Mouse (Mus musculus) lung, postnatal 0 days (tissue): ENCODE data around the gene Wwtr1. TPM values are rescaled to one million over a fixed set of nuclear protein-coding genes. Genes with fewer than 3 reads are reported as not detected.

Source experiments
- ATAC-seq: fragments of 200-750 bp; cut with Nextera tagmentation; 2 replicates; pipeline ENCODE4 v1.8.0; 2017; ENCODE audit warnings: moderate library complexity
- DNase-seq: peaks from one replicate; pipeline ENCODE4 v3.0.0-alpha.2; 2016; ENCODE audit warnings: low spot score
- H3K27ac ChIP-seq: fragments of 300-500 bp; sonication (generic); 2 replicates; pipeline ENCODE4 v1.5.1; 2014; ENCODE audit warnings: antibody characterized with exemption, mild to moderate bottlenecking, low read length, mixed read lengths
- H3K27me3 ChIP-seq: fragments of 300-500 bp; sonication (generic); replicated peaks from 2 replicates; pipeline ENCODE4 v1.6.1; 2014; ENCODE audit warnings: low read length, mixed read lengths; ENCODE audit not compliant: insufficient read depth
- H3K36me3 ChIP-seq: fragments of 300-500 bp; sonication (generic); 2 replicates; pipeline ENCODE4 v1.6.1; 2014; ENCODE audit warnings: low read length, mixed read lengths; ENCODE audit not compliant: insufficient read depth
- H3K4me1 ChIP-seq: fragments of 300-500 bp; sonication (generic); 2 replicates; pipeline ENCODE4 v1.6.1; 2014; ENCODE audit warnings: antibody characterized with exemption, low read depth, low read length, mixed read lengths; ENCODE audit not compliant: insufficient read depth
- H3K4me2 ChIP-seq: fragments of 300-500 bp; sonication (generic); replicated peaks from 2 replicates; pipeline ENCODE4 v1.6.1; 2014; ENCODE audit warnings: low read depth, mild to moderate bottlenecking, low read length, moderate library complexity, mixed read lengths
- H3K4me3 ChIP-seq: fragments of 300-500 bp; sonication (generic); 2 replicates; pipeline ENCODE4 v1.5.1; 2014; ENCODE audit warnings: low read depth, low read length
- H3K9ac ChIP-seq: fragments of 300-500 bp; sonication (generic); replicated peaks from 2 replicates; pipeline ENCODE4 v1.6.1; 2014; ENCODE audit warnings: low read depth, mild to moderate bottlenecking
- H3K9me3 ChIP-seq: fragments of 300-500 bp; sonication (generic); 2 replicates; pipeline ENCODE4 v1.6.1; 2016; ENCODE audit warnings: low read length, mixed read lengths
- CTCF ChIP-seq: IDR thresholded peaks from 2 replicates; pipeline ENCODE4 v1.5.1; 2016; ENCODE audit warnings: antibody characterized with exemption, mild to moderate bottlenecking
- EP300 ChIP-seq: IDR thresholded peaks from 2 replicates; pipeline ENCODE4 v1.6.1; 2016; ENCODE audit warnings: antibody characterized with exemption, mild to moderate bottlenecking, control low read depth
- WGBS: fragments of 180-500 bp; shearing (Covaris S2); extraction: QIAGEN DNeasy Blood & Tissue Kit; methylation state at CpG from one replicate; pipeline ENCODE4 v1.1.7; 2014; 5-methylcytosine and 5-hydroxymethylcytosine counted together
- polyA plus RNA-seq: library from polyadenylated mRNA; unstranded; fragments of >200 nt; fragmentation: Nextera tagmentation; extraction: Ambion mirVana; gene quantifications from 2 replicates; pipeline ENCODE4 v1.2.1, GENCODE M21; 2015

Gene Wwtr1
- polyA plus RNA-seq, 1 experiment from 2014 or later: 53.6 TPM

DNA sequence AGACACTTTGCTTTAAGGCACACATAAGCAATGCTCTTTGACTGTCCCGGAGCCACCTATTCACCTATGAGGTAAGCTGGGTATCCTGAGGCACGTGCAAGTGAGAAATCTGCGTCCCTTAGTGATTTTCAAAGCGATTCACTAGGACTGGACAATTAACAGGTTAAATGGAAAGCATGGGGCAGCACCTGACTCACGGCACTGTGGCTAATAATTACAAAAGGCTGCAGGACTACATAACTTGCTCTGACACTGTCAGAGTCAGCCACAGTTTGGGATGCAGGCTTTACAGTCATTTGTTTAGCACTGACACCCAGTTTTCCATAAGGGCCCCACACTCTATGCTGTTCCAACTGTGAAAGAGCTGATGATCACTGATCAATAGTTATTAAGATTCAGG lies 9.1 kb downstream of the Wwtr1 start:
- 54% methylated on average over 5 of the region's 5 CpGs for WGBS
- Histone ChIP-seq H3K27me3 (no peaks in the 10 kb centered on the region), H3K4me2 (no peak overlapping the region), H3K9ac (no peak overlapping the region), H3K4me3 (no peak overlapping the region), H3K27ac (no peak overlapping the region), H3K36me3 (no peaks in the 10 kb centered on the region), H3K4me1 (no peaks in the 10 kb centered on the region; the same call in 1 of the 2 replicates), H3K9me3 (no peaks in the 10 kb centered on the region)
- no peak for TF ChIP-seq EP300
- no peak for TF ChIP-seq CTCF
- peak; percentile 28 for DNase-seq
- no peak for ATAC-seq

GRCm38 (mm10) chr3:57563627-57564026 lies 12.1 kb downstream of the Wwtr1 start:
- Histone ChIP-seq H3K4me1 (no peaks in the 10 kb centered on the region; the same call in 1 of the 2 replicates), H3K4me2 (no peak overlapping the region), H3K27ac (no peak overlapping the region), H3K36me3 (no peaks in the 10 kb centered on the region), H3K27me3 (no peaks in the 10 kb centered on the region), H3K9ac (no peak overlapping the region), H3K9me3 (no peaks in the 10 kb centered on the region), H3K4me3 (no peak overlapping the region)
- ATAC-seq (no peak), DNase-seq (no peak)
- WGBS: 67% methylated on average over 5 of the region's 5 CpGs
- TF ChIP-seq CTCF: no peak
- TF ChIP-seq EP300: no peak

GRCm38 (mm10) chr3:57562996-57563506 lies 12.7 kb downstream of the Wwtr1 start:
- Histone ChIP-seq H3K9me3 (no peaks in the 10 kb centered on the region), H3K4me2 (no peak overlapping the region), H3K4me1 (no peaks in the 10 kb centered on the region; the same call in 1 of the 2 replicates), H3K9ac (no peak overlapping the region), H3K27ac (no peak overlapping the region), H3K4me3 (no peak overlapping the region), H3K36me3 (no peaks in the 10 kb centered on the region), H3K27me3 (no peaks in the 10 kb centered on the region)
- ATAC-seq (peak; percentile 55; the same call in 1 of the 2 replicates), DNase-seq (peak; percentile 38)
- TF ChIP-seq CTCF (no peak), EP300 (no peak)
- 75% methylated on average over 6 of the region's 6 CpGs for WGBS

DNA sequence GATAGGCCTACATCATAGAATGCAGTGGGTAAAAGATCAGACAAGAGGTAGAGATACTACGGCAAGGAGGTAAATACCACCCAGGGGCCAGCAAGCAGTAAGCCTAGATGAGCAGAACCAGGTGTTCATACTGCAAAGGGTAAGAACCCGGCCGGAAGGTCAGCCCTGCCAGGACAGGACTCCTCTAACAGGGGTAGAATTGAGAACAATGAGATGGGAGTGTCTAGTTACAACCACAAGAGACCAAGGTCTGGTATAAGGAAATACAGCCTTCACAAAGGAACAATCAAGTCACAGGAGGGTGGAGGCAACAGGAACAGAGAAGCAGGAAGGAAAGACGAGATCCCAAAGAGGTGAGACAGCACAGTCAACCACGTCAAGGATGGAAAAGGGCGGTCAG lies 16.9 kb downstream of the Wwtr1 start:
- Histone ChIP-seq H3K4me2 (no peak overlapping the region), H3K36me3 (no peaks in the 10 kb centered on the region), H3K27me3 (no peaks in the 10 kb centered on the region), H3K27ac (no peak overlapping the region), H3K9ac (no peak overlapping the region), H3K9me3 (no peaks in the 10 kb centered on the region), H3K4me1 (peaks cover 4% of the 10 kb centered on the region; the same call in 1 of the 2 replicates), H3K4me3 (no peak overlapping the region)
- 85% methylated on average over 6 of the region's 6 CpGs for WGBS
- DNase-seq: no peak
- no peak for ATAC-seq
- TF ChIP-seq CTCF: no peak
- TF ChIP-seq EP300: no peak

DNA sequence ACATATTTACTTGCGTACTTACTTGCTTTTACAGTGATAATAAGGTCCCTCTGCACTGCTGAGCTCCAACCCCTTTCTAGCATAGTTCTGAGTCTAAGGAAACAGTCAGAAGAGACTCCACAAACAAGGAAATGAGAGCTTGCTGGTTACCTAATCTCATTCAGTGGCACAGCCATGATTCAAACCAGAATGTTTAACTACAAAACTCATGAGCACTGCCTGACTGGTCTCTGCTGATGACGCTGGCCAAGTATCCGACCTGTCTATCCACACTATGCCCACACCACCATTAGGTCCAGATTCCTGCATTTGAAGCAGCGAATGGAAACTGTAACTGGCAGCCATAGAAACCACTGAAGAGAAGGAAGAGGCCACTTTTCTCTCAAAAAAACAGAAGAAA lies 18.3 kb downstream of the Wwtr1 start:
- no peak overlapping the region for H3K9ac ChIP-seq
- 72% methylated on average over 4 of the region's 4 CpGs for WGBS

GRCm38 (mm10) chr3:57555560-57555959 lies 20.1 kb downstream of the Wwtr1 start:
- WGBS: 48% methylated on average over 3 of the region's 3 CpGs

More for the DNA sequence above, 18.3 kb downstream of the Wwtr1 start:
- no peaks in the 10 kb centered on the region for H3K9me3 ChIP-seq
- no peak overlapping the region for H3K27ac ChIP-seq
- H3K27me3 ChIP-seq: no peaks in the 10 kb centered on the region
- H3K4me1 ChIP-seq: peaks cover 4% of the 10 kb centered on the region; the same call in 1 of the 2 replicates
- H3K4me2 ChIP-seq: no peak overlapping the region
- no peak for TF ChIP-seq CTCF
- no peak for TF ChIP-seq EP300
- H3K4me3 ChIP-seq: no peak overlapping the region
- no peak for DNase-seq
- no peak for ATAC-seq
- no peaks in the 10 kb centered on the region for H3K36me3 ChIP-seq

More at GRCm38 (mm10) chr3:57555560-57555959, 20.1 kb downstream of the Wwtr1 start:
- H3K9me3 ChIP-seq: no peaks in the 10 kb centered on the region
- no peaks in the 10 kb centered on the region for H3K27me3 ChIP-seq
- H3K4me2 ChIP-seq: no peak overlapping the region
- TF ChIP-seq CTCF (no peak), EP300 (no peak)
- H3K36me3 ChIP-seq: no peaks in the 10 kb centered on the region
- H3K9ac ChIP-seq: no peak overlapping the region
- peaks cover 4% of the 10 kb centered on the region; the same call in 1 of the 2 replicates for H3K4me1 ChIP-seq
- peak; percentile 22 for DNase-seq
- peak; percentile 47; the same call in 1 of the 2 replicates for ATAC-seq
- H3K4me3 ChIP-seq: no peak overlapping the region
- H3K27ac ChIP-seq: no peak overlapping the region
